Mouse (Mus musculus): ENCODE results near the gene Gm49383.

DNA sequence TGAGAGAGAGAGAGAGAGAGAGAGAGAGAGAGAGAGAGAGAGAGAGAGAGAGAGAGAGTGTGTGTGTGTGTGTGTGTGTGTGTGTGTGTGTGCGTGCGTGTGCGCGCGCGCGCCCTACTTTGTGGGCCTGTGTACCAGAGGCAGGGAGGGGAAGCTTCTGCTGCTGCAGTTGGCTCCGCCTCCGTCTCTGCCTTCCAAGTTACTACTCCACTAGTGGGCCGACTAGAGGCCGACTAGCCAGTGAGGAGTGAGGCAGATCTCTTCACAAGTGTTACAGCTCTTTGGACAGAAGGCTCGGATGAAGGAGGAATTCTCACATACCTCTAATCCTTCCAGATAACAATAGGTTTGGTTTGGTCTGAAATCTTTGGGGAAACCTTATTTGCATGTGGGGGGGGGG, 17.5 kb downstream of the Gm49383 start:
- TF ChIP-seq CTCF (IDR thresholded peaks at IDR 0.05; ENCODE audit: insufficient read depth, low read depth, low read length), result no peak
- TF ChIP-seq POLR2A (IDR thresholded peaks at IDR 0.05; ENCODE audit: insufficient read depth, low read depth, low read length), result no peak
